Mouse (Mus musculus) left cerebral cortex, adult 9 months (tissue): ENCODE measurements around the gene Tmem88b.
"Not testable (repeated sequence)": the region's sequence is repeated elsewhere in the genome, so short reads cannot be mapped to it uniquely, and the experiment has no call there.

Experiments
- DNase-seq, 2 experiments: peaks; one replicate each; pipeline ENCODE4 v3.0.0; 2022; ENCODE audit warnings: low spot score in 2 of 2

The Tmem88b gene

DNA sequence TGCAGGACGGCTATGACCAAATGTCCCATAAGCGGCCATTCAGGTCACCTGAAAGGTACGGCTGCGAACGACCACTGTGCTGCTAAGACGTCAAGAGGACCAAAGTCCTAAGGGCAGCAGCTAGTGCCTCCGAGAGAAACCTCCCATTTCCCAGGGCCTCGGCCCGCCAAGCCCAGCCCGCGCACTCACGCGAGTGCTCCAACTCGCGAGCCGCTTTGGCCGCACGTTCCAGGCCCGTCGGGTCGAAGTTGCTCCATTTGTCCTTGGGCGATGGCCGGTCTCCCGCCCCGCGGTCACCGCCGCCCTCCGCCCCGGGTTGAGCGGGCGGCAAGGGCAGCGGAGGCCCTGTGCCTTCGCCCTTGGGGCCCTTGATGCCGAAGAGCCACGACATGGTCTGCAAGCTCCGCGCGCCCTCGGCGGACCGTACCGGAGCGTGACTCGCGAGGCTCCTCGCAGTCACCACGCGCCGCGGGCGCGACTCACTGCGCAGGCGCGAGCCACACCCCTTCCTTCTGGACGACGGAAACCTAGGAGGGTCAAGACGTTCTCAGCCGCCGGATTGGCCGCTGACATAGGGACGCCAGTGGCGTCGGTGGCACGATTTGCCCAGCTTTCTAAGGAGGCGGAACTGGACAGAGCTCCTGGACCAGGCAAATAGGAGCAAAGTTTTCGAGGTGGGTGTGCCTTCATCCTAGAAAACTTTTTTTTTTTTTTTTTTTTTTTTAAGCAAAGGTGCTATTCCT, 24.9 kb downstream of the Tmem88b start, which contains the start of gene Atad3a:
Gene Atad3a, minus strand, starts transcription at position 481 of the 743 bp plus-strand sequence.
- peak; percentile 89 to 97 for DNase-seq

DNA sequence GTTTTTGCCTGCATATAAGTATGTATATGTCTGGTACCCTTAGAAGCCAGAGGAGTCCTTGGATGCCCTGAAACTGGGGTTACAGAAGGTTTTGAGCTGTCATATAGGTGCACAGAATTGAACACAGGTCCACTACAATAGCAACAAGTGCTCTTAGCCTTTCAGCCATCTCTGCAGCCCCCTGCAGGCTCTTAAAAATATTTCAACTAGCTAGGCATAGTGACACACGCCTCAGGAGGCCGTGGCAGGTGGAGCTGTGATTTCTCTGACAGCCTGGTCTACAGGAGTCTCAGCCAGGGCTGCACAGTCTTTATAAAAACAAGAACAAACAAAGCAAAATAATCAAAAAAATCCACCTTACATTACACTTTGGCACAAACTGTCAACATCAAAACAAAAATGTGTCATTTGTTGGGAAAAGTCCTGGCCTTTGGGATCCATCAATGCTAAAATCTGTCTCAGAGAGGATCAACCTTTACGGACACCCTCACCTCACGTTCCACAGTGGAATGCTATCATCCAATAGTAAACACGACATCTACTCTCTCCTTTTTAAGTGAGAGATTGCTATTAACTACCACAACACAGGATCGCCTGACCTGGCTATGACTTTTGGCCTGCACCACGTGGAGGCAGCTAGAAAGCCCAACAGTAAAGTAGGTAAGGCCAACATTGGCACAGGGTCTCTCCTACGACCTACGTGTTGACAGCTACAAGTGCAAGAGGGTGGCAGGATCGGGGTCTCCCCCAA, 25.6 kb downstream of the Tmem88b start:
- no peak for DNase-seq

DNA sequence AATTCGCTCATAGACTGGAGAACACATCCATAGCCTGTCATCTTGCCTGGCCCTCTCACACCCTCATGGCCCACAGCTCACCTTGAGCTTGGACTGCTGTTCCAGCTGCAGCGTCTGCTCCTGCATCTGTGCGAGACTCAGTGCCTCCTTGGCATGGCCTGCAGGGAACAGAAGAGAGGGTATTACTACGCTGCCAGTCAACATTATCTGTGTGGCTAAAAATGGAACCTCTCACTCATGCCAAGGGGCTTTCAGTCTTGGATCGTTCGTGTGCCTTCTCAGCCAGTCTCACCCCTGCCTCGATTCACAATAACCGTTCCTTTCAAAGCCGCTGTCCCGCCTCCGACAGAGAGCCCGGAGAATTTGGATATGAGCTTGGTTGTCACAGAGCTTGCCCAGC, 28.7 kb downstream of the Tmem88b start:
- no peak for DNase-seq

DNA sequence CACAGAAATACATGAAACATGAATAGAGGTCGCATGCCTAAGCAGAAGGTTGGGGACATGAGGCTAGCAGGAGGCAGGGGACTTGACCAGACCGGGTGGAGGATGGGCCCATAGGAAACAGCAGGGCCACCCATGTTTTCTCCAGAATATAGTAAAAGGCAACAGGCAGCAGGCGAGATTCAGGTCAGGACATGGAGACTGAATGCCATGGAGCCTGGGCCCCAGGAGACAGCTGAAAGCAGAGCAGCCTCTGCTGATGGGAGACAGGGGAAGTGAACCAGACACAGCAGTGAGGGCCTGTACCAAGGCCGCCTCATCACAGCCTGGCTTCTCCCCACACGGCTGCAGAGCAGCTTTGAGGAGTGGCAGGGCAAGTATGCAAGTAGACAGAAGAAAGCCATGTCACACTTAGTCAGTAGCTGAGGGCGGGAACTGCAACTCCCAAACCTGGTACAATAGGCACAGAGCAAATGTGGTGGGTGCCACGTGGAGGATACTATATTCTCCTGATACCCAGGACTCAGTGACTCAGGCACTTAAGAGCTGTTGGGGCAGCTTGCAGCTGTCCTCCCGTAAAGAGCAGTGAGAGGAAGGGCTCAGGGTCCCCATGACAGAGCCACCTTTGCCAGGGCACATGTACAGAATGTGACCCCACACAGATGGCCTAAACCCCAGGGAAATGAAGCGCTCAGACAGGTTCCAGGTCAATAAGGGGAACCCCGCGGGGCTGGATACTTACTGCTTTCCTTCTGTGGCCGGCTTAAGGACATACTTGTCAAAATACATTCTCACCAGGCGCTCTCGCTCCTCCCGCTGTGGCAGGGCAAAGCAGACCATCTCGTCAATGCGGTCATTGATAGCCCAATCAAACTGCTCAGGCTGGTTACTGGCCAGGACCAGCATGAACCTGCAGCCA, 38.8 kb downstream of the Tmem88b start:
- DNase-seq, result no peak

DNA sequence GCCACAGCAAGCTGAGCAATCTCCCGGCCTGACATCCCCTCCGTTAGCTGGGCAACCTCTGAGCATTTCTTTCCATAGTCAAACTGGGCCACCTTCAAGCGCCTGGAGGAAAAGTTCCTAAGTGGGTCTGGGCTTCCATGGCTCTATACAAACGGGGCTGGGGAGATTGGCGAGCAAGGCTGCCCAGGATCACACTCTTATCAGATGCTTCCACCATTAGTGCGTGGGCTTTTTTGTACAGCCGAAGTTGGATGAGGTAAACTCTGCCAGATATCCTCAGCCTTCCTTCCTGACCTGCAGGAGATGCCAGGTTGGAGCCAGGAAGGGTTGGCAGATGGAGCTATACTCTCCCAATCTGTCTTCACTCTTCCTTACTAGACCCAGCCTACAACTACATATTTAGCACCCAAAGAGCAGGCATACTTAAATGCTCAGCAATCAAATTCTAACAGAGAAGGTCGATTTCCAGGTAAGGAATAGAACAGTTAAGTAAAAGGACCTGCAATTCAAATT, 39.6 kb downstream of the Tmem88b start:
- DNase-seq, result no peak

DNA sequence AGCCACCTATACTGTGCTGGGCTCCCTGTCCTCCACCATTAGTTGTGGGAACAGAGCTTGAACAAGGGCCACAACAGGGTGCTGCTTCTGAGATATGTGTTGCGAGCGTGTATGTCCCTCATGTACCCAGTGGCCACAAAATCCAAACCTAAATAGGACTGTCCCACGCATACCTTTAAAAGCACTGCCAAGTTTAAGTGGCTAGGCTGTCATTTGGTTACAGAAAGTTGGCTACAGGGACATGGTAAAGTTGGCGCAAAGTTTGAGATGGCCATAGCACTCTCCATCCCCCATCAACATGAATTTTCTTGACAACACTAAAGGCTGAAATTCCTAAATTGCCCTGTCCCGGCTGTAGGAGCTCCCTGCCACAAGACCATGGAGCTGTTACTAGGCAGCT, 40.5 kb downstream of the Tmem88b start:
- DNase-seq, result no peak

DNA sequence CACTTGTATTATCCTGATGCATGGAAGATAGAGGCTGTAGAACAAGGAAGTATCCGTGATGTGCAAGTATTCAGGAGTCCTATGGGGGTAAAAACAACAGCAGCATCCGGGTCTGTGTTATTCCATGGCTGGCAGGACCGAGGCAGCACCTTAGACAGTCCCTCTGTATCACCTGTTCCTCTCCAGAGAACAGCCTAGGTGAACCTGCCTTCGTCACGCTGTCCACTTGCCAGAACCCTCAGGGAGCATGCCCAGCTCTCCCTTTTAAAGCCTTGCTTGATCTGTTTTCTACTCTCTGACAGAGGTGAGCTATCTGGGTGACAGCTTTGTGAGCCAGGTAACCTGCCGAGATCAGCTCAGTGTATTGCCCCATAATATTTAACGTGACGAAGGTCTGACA, 41.2 kb downstream of the Tmem88b start:
- no peak for DNase-seq

DNA sequence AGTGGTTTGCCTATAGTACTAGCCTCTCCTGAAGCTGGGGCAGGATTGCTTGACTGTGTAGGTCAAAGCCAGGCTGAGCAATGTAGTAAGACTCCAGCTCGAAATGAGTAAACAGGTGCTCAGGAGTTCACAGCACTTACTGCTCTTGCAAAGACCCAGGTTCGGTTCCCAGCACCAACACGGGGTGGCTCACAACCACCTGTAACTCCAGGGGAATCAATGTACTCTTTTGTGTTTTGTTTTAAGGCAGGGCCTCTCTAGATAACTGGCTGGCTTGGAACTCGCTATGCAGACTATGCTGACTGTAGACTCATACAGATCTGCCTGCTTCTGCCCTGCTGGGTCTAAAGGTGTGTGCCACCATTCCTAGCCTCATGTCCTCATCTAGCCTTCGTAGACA, 43.0 kb downstream of the Tmem88b start:
- no peak for DNase-seq

DNA sequence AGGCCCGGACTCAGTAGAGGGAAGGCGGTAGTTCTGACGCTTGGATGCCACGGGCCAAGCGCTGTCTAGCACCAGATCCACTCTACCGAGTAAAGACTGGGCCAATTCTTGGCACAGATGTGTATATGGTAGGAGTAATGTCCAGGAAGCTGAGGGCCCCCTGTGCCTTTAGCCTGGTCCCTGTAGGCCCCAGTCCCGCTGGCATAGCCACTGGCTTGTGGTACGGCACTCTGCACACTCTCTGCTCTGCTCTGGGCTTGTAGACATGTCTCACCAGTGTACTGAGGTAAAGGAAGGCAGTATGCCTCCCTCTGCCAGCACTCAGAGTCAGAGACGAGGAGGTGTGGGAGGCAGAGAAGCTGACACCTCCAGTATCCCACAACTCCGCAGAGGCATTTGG, 45.0 kb downstream of the Tmem88b start:
- not testable (repeated sequence) for DNase-seq

DNA sequence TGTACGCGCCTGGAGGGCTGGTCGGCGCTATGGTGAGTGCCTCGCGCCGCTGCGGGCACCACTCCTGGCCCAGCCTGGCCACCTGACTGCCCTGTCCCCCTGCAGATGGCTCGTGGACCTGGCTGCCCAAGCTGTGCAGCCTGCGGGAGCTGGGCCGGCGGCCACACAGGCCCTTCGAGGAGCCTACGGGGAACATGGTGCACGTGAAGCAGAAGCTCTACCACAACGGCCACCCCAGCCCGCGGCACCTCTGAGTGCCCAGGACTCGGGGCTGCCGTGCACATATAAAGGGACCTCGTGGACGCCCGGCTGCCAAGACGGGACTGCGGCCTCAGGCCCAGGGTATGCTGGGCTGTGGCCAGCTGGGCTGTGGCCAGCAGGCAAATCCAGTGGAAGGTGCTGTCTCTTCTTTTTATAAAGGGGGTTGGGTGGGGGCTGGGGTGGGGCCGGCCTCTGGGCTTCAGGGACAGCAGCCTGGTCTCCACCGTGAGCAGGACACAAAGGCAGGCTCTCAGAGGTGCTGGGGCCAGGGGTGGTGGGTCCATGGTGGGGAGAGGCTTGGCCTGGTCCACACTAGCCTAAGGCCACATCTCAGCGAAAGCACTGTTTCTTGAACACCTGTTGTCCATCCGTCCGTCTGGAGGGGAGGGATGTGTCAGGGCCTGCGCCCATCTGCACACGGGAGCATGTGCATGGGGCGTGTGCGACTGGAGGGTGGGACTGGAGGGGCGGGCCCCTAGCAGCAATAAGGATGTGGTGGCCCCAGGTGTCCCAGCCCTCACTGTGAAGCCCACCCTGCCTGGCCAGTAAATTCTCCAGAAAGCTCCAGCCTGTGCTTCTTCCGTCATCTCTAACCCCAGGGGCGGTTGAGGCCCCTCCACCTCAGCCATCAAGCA, 45.7 kb downstream of the Tmem88b start:
- DNase-seq, result no peak

DNA sequence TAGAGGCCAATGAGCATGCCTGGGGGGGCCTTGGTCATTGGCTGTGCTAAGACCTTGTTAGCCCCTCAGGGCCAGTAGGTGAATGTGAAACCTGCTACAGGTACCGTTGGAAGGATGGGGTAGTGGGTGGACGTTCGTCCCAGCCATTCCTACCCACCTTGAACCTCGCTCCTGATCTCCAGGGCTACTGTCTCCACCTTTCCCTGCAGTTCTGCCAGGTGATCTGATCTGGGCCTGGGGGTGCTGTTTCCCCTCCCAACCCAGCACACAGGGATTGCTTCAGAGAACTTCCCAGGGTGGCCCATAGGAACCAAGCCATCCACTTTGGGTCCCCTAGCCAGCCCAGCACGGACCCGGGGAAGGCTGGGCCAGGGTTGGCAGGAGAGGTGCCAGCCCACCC, 46.5 kb downstream of the Tmem88b start:
- no peak for DNase-seq

DNA sequence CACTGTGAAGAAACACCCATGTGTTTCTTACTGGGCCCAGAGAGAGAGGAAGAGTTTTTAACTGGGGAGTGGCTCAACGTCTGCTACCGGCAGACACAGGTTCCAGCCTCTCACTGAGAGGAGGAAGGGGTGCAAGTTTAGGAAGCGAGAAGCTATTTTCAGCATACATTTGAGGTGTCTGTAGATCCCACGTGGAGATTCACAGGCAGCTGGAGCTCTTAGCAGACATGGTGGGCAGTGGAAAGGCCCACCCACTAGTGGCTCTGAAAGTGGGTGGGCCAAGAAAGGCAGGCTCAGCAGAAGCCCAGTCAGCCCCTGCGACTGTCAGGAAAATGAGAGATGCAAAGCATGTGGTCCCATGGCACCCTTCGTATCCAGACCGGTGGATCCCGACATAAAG, 47.4 kb downstream of the Tmem88b start:
- peak in 1 of 2 experiments; percentile 51 for DNase-seq

DNA sequence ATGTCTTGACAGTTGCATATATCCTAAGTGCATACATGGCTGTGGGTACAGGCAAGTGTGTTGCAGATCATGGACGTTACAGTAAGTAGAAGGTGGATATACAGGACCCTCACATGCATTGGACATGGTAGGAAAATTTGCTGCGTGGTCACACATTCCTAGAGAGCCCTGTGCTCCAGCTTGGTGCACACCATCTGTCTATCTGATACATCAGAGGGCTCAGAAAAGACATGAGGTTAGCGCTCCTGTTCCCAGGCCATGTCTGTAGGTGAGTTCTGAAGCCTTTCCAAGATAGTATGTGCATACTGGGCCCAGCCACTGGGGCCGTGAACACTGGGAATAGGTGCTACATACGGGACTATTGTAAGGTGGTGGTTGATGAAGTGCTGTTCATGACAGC, 49.3 kb downstream of the Tmem88b start:
- no peak for DNase-seq

DNA sequence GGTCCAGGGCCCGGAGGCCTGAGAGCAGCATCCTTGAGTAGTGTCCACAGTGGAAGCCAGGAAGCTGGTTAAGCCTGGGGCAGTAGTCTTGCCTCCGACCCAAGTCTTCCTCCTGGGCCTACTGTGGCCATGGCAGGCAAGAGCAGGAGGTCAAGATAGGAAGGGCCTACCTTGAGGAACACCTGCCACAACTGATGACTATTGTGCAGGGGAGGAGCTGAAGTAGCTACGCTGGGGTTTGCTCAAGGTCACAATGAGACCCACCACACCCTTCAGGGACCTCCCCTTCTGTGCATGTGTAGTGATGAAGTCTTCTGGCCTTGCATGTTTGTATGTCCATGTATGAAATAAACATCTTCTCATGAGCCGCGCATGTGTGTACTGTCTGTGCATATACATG, 49.9 kb downstream of the Tmem88b start:
- DNase-seq, result no peak

DNA sequence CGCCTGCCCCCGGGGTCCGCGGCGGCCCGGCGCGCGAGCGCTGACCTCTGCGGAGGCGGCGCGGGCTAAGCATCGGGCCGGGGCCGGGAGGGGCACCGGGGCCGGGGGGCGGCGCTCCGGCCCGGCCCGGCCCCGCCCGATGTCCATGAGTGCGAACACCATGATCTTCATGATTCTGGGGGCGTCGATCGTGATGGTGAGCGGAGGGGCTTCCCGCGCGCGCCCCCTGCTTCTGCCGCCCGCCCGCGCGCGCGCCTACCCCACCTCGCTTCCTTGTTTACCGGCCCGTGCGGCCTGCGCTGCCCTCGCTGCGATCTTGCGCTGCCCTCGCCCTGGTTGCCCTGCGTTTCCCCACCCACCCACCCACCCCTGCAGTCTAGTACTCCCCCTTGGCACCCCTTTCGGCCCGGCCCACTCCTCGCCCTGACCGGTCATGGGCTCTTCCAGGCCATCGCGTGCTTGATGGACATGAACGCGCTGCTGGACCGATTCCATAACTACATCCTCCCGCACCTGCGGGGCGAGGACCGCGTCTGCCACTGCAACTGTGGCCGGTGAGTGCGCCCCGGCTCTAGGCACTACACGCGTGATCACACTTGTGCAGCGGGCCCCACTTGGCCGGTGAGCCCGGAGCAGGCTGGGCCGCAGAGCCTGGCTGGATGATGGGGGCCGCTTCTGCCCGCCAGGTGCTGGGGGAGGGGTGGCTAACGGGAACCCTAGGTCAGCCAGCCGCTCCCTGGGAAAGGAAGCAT, 50.5 kb downstream of the Tmem88b start:
- no peak for DNase-seq

DNA sequence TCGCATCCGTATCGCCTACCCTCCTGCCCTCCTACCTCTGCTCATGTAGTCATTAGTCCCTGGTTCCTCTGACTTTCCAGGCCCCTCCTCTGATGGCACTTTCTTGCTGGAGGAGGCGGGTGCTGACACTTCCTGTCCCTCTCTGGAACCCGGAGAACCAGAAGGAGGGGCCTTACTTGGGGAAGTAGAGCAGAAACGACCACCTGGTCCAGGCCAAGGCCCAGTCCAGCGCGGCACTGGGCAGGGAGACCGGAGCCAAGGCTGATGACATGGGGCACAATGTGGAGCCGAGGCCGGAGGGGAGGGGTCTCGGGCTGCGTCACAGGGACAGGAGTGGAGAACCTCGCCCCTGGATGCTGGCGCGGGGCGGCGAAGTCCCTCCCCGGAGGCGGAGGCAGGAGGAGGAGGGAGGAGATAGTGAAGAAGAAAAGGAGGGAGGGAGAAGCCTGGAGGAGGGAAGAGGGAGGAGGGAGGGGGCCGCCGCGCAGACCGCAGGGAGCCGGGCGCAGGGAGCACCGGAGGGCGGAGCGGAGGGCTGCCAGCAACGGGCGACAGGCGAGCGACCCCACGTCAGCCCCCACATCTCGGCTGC, 51.2 kb downstream of the Tmem88b start, which contains the start of gene Tmem240:
Gene Tmem240, plus strand, starts transcription at position 451 of the 592 bp plus-strand sequence.
- peak; percentile 81 to 89 for DNase-seq

DNA sequence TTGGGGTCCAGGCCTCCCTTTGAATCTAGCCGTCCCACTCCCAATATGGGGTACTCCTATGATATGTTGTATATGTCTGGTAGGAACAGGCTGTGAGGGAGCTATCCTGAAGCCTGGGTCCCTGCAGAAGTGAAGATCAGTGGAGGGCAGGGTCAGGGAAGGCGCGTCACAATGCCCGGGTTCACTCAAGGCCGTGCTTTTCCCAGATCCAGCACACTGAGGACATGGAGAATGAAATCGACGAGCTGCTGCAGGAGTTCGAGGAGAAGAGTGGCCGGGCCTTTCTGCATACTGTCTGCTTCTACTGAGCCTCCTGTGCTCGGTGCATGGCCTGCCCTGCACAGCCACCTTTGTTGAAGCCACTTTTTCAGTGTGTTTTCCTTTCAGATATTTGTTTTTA, 52.4 kb downstream of the Tmem88b start:
- no peak for DNase-seq
